Mouse (Mus musculus): ENCODE measurements around the gene Cep41. TPM values are rescaled to one million over a fixed set of nuclear protein-coding genes. Genes with fewer than 3 reads are reported as not detected.
A peak's percentile ranks its signal among the peaks of the same experiment; 100 is the strongest.

The Cep41 gene
- polyA plus RNA-seq (2016; fragmentation: Nextera tagmentation; extraction: Ambion mirVana): 23.3 and 25.1 TPM in 2 replicates

DNA sequence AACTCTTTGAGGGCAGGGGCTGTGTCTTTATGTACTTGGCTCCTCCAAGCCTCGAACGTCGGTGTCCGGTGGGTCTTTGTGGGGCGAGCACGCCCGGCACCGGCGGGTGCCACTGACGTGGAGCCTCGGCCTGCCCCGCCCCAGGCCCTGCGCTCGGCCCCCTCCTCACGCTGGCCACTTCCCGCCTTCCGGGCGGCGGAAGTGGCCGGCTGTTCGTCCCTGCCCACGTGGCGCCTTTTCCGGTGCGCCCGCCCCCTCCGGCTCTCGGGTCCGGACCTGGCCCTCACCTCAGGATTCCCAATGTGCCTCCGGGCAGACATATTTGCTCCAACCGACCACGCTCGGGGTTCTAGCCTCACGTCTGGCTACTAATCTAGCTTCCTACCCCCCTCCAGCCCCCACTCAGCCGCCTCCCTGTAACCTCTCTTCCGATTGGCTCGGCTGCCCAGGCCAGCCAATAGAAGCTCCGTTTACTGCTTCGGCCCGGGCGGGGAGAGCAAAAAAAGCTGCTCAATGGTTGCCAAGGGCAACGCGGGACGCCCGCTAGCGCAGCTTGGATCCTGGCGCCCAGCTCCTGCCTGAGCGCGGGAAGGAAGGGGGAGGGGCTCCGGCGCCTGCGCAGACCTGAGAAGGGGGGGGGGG lies at the start of gene Cep41:
Cep41 (minus strand) TSS at position 400 of the 642 bp plus-strand sequence.
- Histone ChIP-seq H3K4me3 (replicated peaks) (peak within 1 kb of the TSS; percentile 56), H3K36me3 (replicated peaks) (no peaks in the 10 kb centered on the region), H3K4me1 (peaks cover 19% of the 10 kb centered on the region), H3K27ac (peak within 1 kb of the TSS; percentile 96), H3K4me2 (peak within 1 kb of the TSS; percentile 63), H3K27me3 (no peaks in the 10 kb centered on the region), H3K9me3 (no peaks in the 10 kb centered on the region), H3K9ac (peak within 1 kb of the TSS; percentile 61)
- peak; percentile 97 for ATAC-seq (ENCODE audit: low FRiP score)
- 0% methylated on average over 48 of the region's 52 CpGs for WGBS

DNA sequence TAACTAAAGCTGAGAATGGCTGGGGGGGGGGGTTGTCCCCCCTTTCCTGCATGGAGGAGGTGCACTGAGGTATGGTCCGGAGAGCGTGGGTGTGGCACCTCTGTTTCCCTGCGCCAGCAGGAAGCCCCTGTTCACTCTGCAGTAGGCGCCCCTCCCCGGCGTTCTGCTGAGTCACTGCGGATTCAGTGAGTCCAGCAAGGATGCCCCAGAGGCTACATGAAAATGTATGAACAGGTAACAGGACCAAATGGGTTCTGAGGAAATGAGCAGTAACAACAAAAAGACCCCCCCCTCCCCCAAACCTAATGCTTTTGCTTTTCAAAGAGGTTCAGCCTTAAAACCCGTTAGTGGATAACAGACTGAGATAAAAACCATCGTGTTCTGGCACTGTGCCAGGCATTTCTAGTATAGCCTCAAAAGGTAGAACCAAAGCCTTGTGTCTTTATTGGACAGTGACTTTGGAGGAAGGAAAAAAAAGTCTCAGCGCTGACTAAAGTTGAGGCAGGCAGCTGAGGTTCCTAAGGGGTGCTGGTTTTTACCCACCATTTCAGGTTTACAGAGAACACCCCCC lies 45.7 kb upstream of the Cep41 start:
- Histone ChIP-seq H3K27ac (peak overlapping the region; percentile 94), H3K36me3 (replicated peaks) (peaks cover 25% of the 10 kb centered on the region), H3K4me2 (peak overlapping the region; percentile 55), H3K9ac (peak overlapping the region; percentile 75), H3K4me3 (replicated peaks) (peak overlapping the region; percentile 64), H3K4me1 (peaks cover 16% of the 10 kb centered on the region), H3K9me3 (peaks cover 47% of the 10 kb centered on the region), H3K27me3 (no peaks in the 10 kb centered on the region)
- WGBS: 59% methylated on average over 10 of the region's 10 CpGs
- ATAC-seq (ENCODE audit: low FRiP score): no peak

DNA sequence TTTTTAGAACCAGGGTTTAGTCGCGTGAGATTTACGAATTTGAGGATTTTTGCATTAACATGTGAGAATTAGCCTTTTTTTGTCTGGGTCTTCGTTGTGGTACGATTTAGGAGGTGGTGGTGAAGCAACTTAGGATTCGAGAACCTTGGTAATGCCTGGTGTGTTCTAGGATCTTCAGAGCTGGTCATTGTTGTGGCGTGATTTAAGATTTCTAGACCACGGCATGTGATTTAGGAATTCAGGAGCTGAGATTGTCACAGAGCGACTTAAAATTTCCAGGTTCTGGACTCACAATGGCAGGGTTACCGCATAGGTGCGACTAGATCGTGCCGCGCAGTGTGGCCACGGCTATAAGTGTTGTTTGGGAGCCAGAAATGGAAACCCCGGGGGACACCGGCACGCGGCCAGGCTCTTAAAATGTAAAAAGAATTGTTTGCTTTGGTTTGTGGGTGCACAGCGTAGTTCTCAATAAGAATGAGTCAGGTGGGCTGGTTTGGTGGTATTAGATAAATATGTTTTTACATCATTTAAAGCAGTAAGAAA lies 45.0 kb upstream of the Cep41 start:
- peak overlapping the region; percentile 94 for H3K27ac ChIP-seq
- H3K4me2 ChIP-seq: peak overlapping the region; percentile 55
- H3K9me3 ChIP-seq: peaks cover 47% of the 10 kb centered on the region
- H3K36me3 ChIP-seq (replicated peaks): peaks cover 17% of the 10 kb centered on the region
- WGBS: 57% methylated on average over 20 of the region's 20 CpGs
- peaks cover 23% of the 10 kb centered on the region for H3K4me1 ChIP-seq
- H3K4me3 ChIP-seq (replicated peaks): peak overlapping the region; percentile 64
- no peak for ATAC-seq (ENCODE audit: low FRiP score)
- peak overlapping the region; percentile 75 for H3K9ac ChIP-seq
- H3K27me3 ChIP-seq: no peaks in the 10 kb centered on the region

GRCm38 (mm10) chr6:30737548-30738463 lies 44.3 kb upstream of the Cep41 start:
- Histone ChIP-seq H3K4me2 (peak overlapping the region; percentile 55), H3K4me3 (replicated peaks) (peak overlapping the region; percentile 64), H3K36me3 (replicated peaks) (peaks cover 10% of the 10 kb centered on the region), H3K27ac (peak overlapping the region; percentile 94), H3K27me3 (no peaks in the 10 kb centered on the region; the same call in 1 of the 2 replicates), H3K9ac (peak overlapping the region; percentile 75), H3K9me3 (peaks cover 47% of the 10 kb centered on the region), H3K4me1 (peaks cover 30% of the 10 kb centered on the region)
- 57% methylated on average over 64 of the region's 66 CpGs for WGBS
- peak; percentile 74 for ATAC-seq (ENCODE audit: low FRiP score)

DNA sequence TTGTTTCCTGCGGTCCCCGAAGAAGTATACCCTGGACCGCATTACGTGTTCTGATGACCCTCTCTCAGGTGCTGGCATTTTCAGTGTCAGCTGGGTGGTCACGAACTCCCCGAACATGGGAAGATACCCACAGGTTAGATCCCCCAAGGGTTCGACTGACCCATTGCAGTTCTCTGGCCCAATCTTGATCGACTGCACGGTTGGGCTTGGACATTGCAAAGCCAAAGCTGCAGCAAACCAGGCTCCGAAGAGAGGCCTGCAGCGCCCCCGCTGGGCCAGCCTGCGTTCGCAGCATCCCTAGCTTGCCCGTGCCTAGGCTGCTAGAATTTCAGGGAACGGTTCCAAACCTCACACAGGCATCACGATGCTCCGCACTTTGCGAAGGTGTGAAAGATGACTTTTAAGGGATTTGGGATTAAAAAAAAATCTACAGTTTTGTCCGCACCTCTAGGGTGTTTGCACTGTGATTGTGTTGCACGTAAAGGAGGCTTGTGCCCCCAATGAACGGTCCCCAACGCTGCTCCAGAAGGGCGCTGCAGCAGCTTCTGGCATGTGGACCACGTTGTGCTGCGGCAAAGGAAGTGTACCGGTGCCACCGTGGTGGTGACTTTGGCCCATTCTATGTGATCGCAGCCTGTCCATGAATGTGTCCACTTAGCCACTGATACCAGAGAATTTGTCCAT lies 43.5 kb upstream of the Cep41 start:
- peaks cover 2% of the 10 kb centered on the region; the same call in 1 of the 2 replicates for H3K36me3 ChIP-seq (replicated peaks)
- WGBS: 57% methylated on average over 29 of the region's 29 CpGs
- H3K27me3 ChIP-seq: no peaks in the 10 kb centered on the region; the same call in 1 of the 2 replicates

GRCm38 (mm10) chr6:30736372-30736762 lies 42.8 kb upstream of the Cep41 start:
- Histone ChIP-seq H3K27ac (peak overlapping the region; percentile 94), H3K27me3 (no peaks in the 10 kb centered on the region; the same call in 1 of the 2 replicates), H3K4me1 (peaks cover 33% of the 10 kb centered on the region), H3K9ac (no peak overlapping the region), H3K36me3 (replicated peaks) (no peaks in the 10 kb centered on the region), H3K4me2 (peak overlapping the region; percentile 55), H3K4me3 (replicated peaks) (0 out of 2 replicates have a peak overlapping the region, but pooled peaks have one; percentile 64), H3K9me3 (peaks cover 47% of the 10 kb centered on the region)
- 51% methylated on average over 13 of the region's 13 CpGs for WGBS
- ATAC-seq (ENCODE audit: low FRiP score): peak; percentile 21; the same call in 1 of the 2 replicates

More for the DNA sequence above, 43.5 kb upstream of the Cep41 start:
- Histone ChIP-seq H3K9me3 (peaks cover 47% of the 10 kb centered on the region), H3K4me2 (peak overlapping the region; percentile 55), H3K9ac (peak overlapping the region; percentile 75), H3K4me1 (peaks cover 33% of the 10 kb centered on the region), H3K27ac (peak overlapping the region; percentile 94), H3K4me3 (replicated peaks) (peak overlapping the region; percentile 64)
- ATAC-seq (ENCODE audit: low FRiP score): peak; percentile 74

GRCm38 (mm10) chr6:30735728-30736371 lies 42.3 kb upstream of the Cep41 start:
- 46% methylated on average over 15 of the region's 15 CpGs for WGBS
- peak overlapping the region; percentile 40 for H3K9ac ChIP-seq
- peak overlapping the region; percentile 20 for H3K4me3 ChIP-seq (replicated peaks)
- no peaks in the 10 kb centered on the region for H3K36me3 ChIP-seq (replicated peaks)
- no peak for ATAC-seq (ENCODE audit: low FRiP score)
- no peaks in the 10 kb centered on the region; the same call in 1 of the 2 replicates for H3K27me3 ChIP-seq
- peaks cover 33% of the 10 kb centered on the region for H3K4me1 ChIP-seq
- peaks cover 47% of the 10 kb centered on the region for H3K9me3 ChIP-seq
- H3K4me2 ChIP-seq: peak overlapping the region; percentile 55
- H3K27ac ChIP-seq: peak overlapping the region; percentile 94

DNA sequence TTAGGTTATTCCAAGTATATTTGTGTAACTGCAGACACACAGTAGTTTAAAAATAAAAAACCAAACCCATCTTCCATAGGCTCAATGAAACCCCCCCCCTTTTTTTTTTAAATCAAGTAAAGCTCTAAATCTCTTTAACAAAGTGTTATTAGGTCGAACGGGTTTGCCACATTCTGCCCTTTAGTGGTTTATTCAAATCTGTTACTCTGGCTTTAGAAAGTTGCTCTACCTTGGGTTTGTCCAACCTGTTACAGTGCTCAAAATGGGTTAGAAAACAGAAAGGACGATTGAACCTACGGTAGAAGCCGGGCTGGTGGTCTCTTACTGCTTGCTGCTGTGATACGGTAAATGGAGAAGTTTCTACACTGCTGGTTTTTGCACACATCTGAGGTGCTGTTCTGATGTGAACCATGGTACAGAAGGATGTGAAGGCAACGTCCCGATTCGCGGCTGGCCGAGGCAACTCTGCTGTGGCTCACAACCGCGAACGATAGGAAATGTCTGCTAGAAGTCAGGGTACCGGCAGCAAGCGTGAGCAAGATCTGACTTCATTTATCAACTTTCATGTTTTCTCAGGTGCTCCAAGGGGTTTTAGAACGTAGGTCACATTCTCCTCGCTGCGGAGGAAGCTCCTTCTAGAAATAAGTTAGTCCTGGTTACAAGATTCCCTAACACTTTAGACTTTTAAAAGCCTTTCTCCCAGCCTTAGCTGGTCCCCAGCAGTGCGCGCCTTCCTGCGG lies 41.6 kb upstream of the Cep41 start:
- WGBS: 44% methylated on average over 22 of the region's 22 CpGs
- H3K9me3 ChIP-seq: peaks cover 47% of the 10 kb centered on the region
- H3K4me2 ChIP-seq: peak overlapping the region; percentile 55
- H3K4me3 ChIP-seq (replicated peaks): peak overlapping the region; percentile 20
- H3K4me1 ChIP-seq: peaks cover 28% of the 10 kb centered on the region
- H3K27me3 ChIP-seq: no peaks in the 10 kb centered on the region; the same call in 1 of the 2 replicates
- no peak for ATAC-seq (ENCODE audit: low FRiP score)
- H3K36me3 ChIP-seq (replicated peaks): no peaks in the 10 kb centered on the region
- H3K27ac ChIP-seq: peak overlapping the region; percentile 94
- peak overlapping the region; percentile 40 for H3K9ac ChIP-seq

DNA sequence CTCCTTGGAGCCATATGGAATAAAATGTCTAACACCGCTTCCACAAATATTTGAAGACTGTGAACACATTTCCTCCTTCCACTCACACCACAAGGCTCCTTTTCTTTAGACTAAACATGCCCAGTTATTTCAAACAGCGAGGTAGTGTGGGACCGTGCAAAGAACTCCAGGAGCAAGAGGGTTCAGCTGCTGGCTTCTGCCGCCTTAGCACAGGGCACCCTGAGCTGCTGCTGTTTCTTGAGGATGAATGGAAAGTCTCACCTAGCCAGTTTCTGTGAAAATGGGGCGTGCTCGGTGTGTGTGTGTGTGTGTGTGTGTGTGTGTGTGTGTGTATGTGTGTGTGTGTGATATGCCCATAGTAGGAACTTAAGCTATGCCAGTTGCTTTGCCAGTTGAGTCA lies 40.9 kb upstream of the Cep41 start:
- WGBS: 56% methylated on average over 6 of the region's 6 CpGs
- Histone ChIP-seq H3K27me3 (no peaks in the 10 kb centered on the region; the same call in 1 of the 2 replicates), H3K36me3 (replicated peaks) (no peaks in the 10 kb centered on the region), H3K4me1 (peaks cover 33% of the 10 kb centered on the region), H3K9ac (peak overlapping the region; percentile 38; the same call in 1 of the 2 replicates), H3K9me3 (peaks cover 46% of the 10 kb centered on the region), H3K27ac (peak overlapping the region; percentile 94), H3K4me2 (peak overlapping the region; percentile 55), H3K4me3 (replicated peaks) (0 out of 2 replicates have a peak overlapping the region, but pooled peaks have one; percentile 11)
- no peak for ATAC-seq (ENCODE audit: low FRiP score)

GRCm38 (mm10) chr6:30732571-30733130 lies 39.1 kb upstream of the Cep41 start:
- Histone ChIP-seq H3K9me3 (peaks cover 28% of the 10 kb centered on the region), H3K27me3 (no peaks in the 10 kb centered on the region; the same call in 1 of the 2 replicates), H3K36me3 (replicated peaks) (no peaks in the 10 kb centered on the region), H3K4me1 (peaks cover 35% of the 10 kb centered on the region), H3K9ac (peak overlapping the region; percentile 17; the same call in 1 of the 2 replicates), H3K4me2 (peak overlapping the region; percentile 6; the same call in 1 of the 2 replicates), H3K4me3 (replicated peaks) (no peak overlapping the region), H3K27ac (peak overlapping the region; percentile 78)
- ATAC-seq (ENCODE audit: low FRiP score): no peak
- WGBS: 35% methylated on average over 18 of the region's 18 CpGs

Measured in forebrain, embryonic 12.5 days (tissue).